Mouse (Mus musculus) C2C12 (cell line): ENCODE measurements around the gene Traf3ip3.

ENCODE experiments used
- CEBPB ChIP-seq: IDR thresholded peaks from one replicate; pipeline ENCODE4 v1.6.1; 2011; ENCODE audit warnings: low read depth, mild to moderate bottlenecking, control low read depth, moderate library complexity
- CTCF ChIP-seq: IDR thresholded peaks from one replicate; pipeline ENCODE4 v1.5.1; 2011; ENCODE audit not compliant: control insufficient read depth, insufficient read depth, insufficient read length
- FOSL1 ChIP-seq: IDR thresholded peaks from one replicate; pipeline ENCODE4 v1.8.0; 2011; ENCODE audit warnings: mild to moderate bottlenecking, low read length; ENCODE audit not compliant: poor library complexity, insufficient read depth, severe bottlenecking
- MAX ChIP-seq: IDR thresholded peaks from one replicate; pipeline ENCODE4 v1.6.1; 2011; ENCODE audit warnings: mild to moderate bottlenecking, control low read depth
- MYOG ChIP-seq: IDR thresholded peaks from one replicate; pipeline ENCODE4 v1.6.1; 2011; ENCODE audit not compliant: control insufficient read depth, insufficient read length; ENCODE audit errors: extremely low read depth
- USF1 ChIP-seq: IDR thresholded peaks from one replicate; pipeline ENCODE4 v1.6.1; 2011; ENCODE audit warnings: low read depth, mild to moderate bottlenecking, control low read depth, moderate library complexity

DNA sequence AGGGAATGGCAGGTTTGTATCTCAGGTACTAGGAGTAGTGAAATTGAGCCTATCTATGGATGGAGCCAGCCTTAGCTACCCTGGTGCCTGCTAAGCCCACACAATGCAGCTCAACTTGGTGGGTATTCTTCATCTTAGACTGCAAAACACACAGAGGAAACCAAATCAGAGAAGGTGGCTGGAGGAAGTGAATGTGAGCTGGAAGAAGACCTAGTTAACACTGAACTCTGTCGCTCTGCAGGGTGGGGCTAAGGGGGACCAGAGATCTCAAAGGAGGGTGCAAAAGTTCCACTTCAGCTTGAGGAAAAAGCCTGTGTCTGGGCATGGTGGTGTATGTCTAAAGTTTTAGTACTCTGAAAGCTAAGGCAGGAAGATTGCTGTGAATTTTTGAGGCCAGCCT, 41.9 kb downstream of the Traf3ip3 start:
- TF ChIP-seq CTCF: no peak
- no peak for TF ChIP-seq USF1
- no peak for TF ChIP-seq MAX
- TF ChIP-seq FOSL1: no peak
- TF ChIP-seq CEBPB: no peak
- no peak for TF ChIP-seq MYOG
